Mouse (Mus musculus) T-helper 17 cell (primary cell): ENCODE data around the gene Trank1.

ENCODE experiments used
- in situ Hi-C, 2 experiments: fragments of 300-600 bp; cut with MboI, MseI; formaldehyde crosslinking; loops; 1 replicate in 1 of 2; 2 replicates in 1 of 2; pipeline ENCODE4 v1.15.1; 2025; ENCODE audit warnings: high pct_unique_total_duplicates in 2 of 2

Gene Trank1

GRCm38 (mm10) chr9:111381056-111382025 lies 69.8 kb downstream of the Trank1 start:
- in situ Hi-C loops = loop anchor here in 1 of 2 experiments (5.0 kb wide), 1 partner anchor 89 kb away; no protein-coding TSS in a partner anchor

- in situ Hi-C loops = loop anchor here in 1 of 2 experiments (5.0 kb wide), 1 partner anchor 90 kb away; no protein-coding TSS in a partner anchor
Observed at GRCm38 (mm10) chr9:111382469-111382868, 70.9 kb downstream of the Trank1 start.

DNA sequence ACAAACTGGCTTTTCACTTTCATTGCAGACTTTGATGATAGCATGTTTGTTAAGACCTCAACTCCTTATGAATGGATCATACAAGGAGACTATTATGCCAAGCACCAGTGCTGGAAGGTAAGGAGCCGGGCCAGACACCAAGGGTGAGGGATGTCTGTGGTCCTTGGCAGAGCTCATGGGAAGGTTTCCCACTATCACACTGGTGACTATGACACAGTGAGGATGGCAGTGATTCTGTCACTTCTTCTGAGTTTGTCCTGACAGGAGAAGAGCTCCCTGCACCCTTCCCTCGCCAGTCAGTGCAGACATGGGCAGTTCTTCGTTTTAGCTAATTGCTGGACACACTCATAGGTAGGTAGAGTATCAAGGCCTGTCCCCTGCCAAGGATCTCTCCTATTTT lies 71.5 kb downstream of the Trank1 start:
- in situ Hi-C loops = loop anchor here in 1 of 2 experiments (5.0 kb wide), 1 partner anchor 91 kb away; no protein-coding TSS in a partner anchor

- in situ Hi-C loops = loop anchor here in 1 of 2 experiments (5.0 kb wide), 1 partner anchor 91 kb away; no protein-coding TSS in a partner anchor
Observed at GRCm38 (mm10) chr9:111383756-111384155, 72.2 kb downstream of the Trank1 start.

- in situ Hi-C loops = no loop called here
Observed at GRCm38 (mm10) chr9:111385526-111386491, 74.3 kb downstream of the Trank1 start.

- in situ Hi-C loops = no loop called here
Observed at GRCm38 (mm10) chr9:111386569-111386968, 75.0 kb downstream of the Trank1 start.

- in situ Hi-C loops = no loop called here
Observed at GRCm38 (mm10) chr9:111387576-111387975, 76.0 kb downstream of the Trank1 start.

DNA sequence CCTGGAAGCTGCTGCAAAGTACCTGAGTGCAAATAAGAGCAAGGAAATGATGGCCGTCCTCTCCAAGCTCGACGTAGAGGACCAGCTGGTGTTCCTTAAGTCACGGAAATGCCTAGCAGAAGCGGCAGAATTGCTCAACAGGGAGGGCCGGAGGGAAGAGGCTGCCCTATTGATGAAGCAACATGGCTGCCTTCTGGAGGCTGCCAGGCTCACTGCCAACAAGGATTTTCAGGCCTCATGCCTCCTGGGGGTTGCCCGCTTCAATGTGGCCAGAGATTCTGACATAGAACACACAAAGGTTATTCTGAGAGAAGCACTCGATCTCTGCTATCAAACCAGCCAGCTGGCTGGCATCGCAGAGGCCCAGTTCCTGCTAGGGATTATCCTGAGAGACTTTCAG lies 78.5 kb downstream of the Trank1 start:
- in situ Hi-C loops = no loop called here

DNA sequence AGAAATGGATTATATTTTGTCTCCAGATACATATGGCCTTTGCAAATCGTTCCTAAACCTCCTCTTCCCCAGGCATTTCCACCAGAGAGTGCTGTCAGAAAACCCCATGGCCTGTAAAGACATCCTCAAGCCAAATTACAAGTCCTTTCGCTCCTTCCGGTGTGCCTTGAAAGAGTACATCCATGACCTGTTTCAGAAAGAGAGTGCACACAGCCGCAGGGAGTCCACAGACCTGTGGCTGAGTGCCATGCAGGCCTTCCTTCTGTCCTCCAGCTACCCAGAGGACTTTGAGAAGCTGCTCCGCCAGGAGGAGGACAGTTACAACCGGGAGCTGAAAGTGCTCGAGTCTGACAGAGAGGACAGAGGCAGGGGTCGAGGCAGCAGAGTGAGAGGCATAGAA lies 79.5 kb downstream of the Trank1 start:
- in situ Hi-C loops = no loop called here

- in situ Hi-C loops = no loop called here
Observed at GRCm38 (mm10) chr9:111391926-111392442, 80.4 kb downstream of the Trank1 start.

GRCm38 (mm10) chr9:111395265-111395664 lies 83.7 kb downstream of the Trank1 start:
- in situ Hi-C loops = no loop called here

GRCm38 (mm10) chr9:111398059-111398458 lies 86.5 kb downstream of the Trank1 start:
- in situ Hi-C loops = no loop called here

- in situ Hi-C loops = no loop called here
Observed at GRCm38 (mm10) chr9:111400089-111400488, 88.5 kb downstream of the Trank1 start.

DNA sequence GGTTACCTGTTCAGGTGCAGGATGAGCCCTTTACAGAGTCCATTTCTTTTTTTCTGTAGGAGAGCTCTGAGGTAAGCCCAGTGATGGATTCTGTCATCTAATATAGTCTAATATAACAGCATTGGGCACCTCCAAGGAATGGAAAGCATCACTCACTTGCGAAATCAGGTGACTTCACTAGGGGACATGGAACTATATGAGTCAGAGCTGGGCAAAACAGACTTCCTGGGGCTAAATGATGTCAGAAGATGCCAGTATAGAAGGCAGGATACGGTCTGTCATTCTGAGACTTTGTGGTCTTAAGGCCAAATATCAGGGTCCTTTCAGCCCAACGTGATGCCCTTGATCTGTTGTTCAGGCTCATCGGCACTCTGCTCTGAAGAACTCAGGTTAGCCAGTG lies 91.6 kb downstream of the Trank1 start:
- in situ Hi-C loops = no loop called here

GRCm38 (mm10) chr9:111404346-111405079 lies 93.0 kb downstream of the Trank1 start:
- in situ Hi-C loops = no loop called here

DNA sequence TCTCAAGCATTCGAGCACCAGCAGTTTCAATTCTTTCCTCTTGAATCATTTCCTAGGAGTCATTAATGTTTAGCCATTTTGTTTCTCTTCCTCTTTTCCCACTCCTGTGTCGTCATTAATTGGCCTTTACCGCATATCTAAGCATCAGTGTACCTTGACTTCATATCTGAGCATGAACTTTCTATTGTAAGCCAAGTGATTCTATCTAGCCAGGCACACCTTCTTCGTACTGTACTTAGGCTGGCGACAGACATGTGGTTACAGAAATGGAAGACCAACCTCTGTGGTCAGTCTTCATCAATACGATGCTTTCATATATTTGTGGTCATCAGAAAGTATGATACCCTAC lies 93.5 kb downstream of the Trank1 start:
- in situ Hi-C loops = no loop called here

DNA sequence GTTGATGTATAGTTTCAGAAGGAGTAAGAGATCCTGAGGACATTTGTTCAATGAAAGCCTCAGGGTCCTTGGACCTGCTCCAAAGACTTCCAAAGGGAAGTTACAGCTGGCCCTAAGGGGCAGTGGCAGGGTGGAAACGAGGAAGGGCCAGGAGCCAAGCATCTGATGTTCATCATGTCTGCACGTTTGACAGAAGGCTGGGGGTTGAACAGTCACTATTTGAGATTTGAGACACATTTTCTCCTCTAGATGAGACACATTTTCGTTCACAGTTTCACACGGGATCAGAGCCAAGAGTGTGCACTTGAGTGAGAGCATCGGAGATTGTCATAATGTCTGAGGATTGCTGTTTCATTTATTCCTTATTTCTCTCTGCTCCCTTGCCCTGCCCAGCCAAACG lies 96.5 kb downstream of the Trank1 start:
- in situ Hi-C loops = no loop called here

GRCm38 (mm10) chr9:111408427-111408826 lies 96.9 kb downstream of the Trank1 start:
- in situ Hi-C loops = no loop called here

DNA sequence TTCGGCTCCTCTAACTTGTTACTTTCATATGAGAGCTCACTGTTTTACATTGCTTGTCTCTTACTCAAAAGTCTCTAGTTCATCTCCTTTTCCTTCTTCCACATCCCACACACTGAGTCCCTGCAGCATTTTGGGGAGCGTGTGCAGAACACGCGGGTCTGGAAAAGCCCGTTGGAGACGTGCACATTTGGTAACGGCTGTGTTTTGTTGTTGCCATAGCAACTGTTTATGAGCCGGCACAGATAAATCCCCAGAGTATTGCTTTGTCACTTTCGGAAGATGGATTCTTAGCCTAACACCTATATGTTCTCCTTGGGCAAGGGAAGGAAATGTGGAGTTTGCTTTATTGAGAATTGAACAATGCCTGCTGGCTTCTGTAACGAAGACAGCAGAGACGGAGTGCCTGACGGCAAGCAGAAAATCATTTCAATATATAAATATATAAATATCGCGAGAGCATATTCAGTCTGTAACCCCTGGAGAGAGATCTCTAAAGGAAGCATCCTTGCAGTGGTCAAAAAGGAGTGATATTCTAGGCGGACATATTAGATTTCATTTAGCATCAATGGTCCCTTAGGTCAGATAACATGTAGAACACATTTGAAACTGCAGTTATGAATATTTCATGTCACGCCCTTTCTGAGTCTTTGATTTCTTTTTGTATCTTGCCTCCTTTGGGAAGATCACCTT lies 101.1 kb downstream of the Trank1 start:
- in situ Hi-C loops = no loop called here

DNA sequence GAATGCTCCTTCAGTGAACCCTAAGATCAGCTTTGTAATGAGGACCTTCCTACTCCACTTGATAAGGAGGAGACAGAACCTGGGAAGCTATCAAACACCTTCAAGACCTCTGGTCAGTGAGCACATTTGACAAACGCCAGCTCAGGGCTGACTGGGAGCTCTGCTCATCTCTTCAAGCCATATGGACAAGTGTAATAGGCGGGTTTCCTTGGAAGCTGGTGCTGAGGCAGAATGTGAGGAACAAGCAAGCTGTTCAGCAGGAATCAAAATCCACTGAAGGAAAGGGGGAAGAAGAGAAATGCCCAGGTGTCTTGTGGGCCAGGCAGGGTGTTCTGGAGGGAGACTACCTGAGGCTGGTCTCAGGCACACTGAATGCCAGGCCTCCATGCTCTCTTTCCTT lies 110.3 kb downstream of the Trank1 start:
- in situ Hi-C loops = loop anchor here in 1 of 2 experiments (5.0 kb wide), 1 partner anchor 45 kb away; no protein-coding TSS in a partner anchor
